Mouse (Mus musculus) neural tube, embryonic 15.5 days (tissue): Measurements from ENCODE around the gene Lrrc7. TPM values are rescaled to one million over a fixed set of nuclear protein-coding genes. Genes with fewer than 3 reads are reported as not detected.

ENCODE experiments used
- ATAC-seq: fragments of 200-750 bp; cut with Nextera tagmentation; 2 replicates; pipeline ENCODE4 v1.8.0; 2017; ENCODE audit warnings: mild to moderate bottlenecking, moderate TSS enrichment, moderate library complexity; ENCODE audit not compliant: low FRiP score
- H3K27ac ChIP-seq: fragments of 300-500 bp; sonication (generic); replicated peaks from 2 replicates; pipeline ENCODE4 v1.5.1; 2015; ENCODE audit warnings: mild to moderate bottlenecking, inconsistent platforms
- H3K27me3 ChIP-seq: fragments of 300-500 bp; sonication (generic); replicated peaks from 2 replicates; pipeline ENCODE4 v1.6.1; 2015; ENCODE audit warnings: inconsistent platforms
- H3K36me3 ChIP-seq: fragments of 300-500 bp; sonication (generic); 2 replicates; pipeline ENCODE4 v1.6.1; 2015; ENCODE audit warnings: inconsistent platforms
- H3K4me1 ChIP-seq: fragments of 300-500 bp; sonication (generic); 2 replicates; pipeline ENCODE4 v1.6.1; 2015; ENCODE audit warnings: inconsistent platforms
- H3K4me2 ChIP-seq: fragments of 300-500 bp; sonication (generic); 2 replicates; pipeline ENCODE4 v1.6.1; 2015; ENCODE audit warnings: inconsistent platforms, mild to moderate bottlenecking, moderate library complexity
- H3K4me3 ChIP-seq: fragments of 300-500 bp; sonication (generic); replicated peaks from 2 replicates; pipeline ENCODE4 v1.5.1; 2015; ENCODE audit warnings: mild to moderate bottlenecking, inconsistent platforms
- H3K9ac ChIP-seq: fragments of 300-500 bp; sonication (generic); replicated peaks from 2 replicates; pipeline ENCODE4 v1.6.1; 2015; ENCODE audit warnings: mild to moderate bottlenecking, inconsistent platforms
- H3K9me3 ChIP-seq: fragments of 300-500 bp; sonication (generic); replicated peaks from 2 replicates; pipeline ENCODE4 v1.6.1; 2016; ENCODE audit warnings: inconsistent platforms
- WGBS: fragments of 180-500 bp; shearing (Covaris S2); methylation state at CpG from one replicate; pipeline ENCODE4 v1.1.7; 2015; ENCODE audit warnings: mixed read lengths; 5-methylcytosine and 5-hydroxymethylcytosine counted together
- polyA plus RNA-seq: library from polyadenylated mRNA; unstranded; fragments of >200 nt; fragmentation: Nextera tagmentation; extraction: Ambion mirVana; gene quantifications from 2 replicates; pipeline ENCODE4 v1.2.1, GENCODE M21; 2015

The Lrrc7 gene
- polyA plus RNA-seq, 1 experiment from 2014 or later = 14.3 TPM

DNA sequence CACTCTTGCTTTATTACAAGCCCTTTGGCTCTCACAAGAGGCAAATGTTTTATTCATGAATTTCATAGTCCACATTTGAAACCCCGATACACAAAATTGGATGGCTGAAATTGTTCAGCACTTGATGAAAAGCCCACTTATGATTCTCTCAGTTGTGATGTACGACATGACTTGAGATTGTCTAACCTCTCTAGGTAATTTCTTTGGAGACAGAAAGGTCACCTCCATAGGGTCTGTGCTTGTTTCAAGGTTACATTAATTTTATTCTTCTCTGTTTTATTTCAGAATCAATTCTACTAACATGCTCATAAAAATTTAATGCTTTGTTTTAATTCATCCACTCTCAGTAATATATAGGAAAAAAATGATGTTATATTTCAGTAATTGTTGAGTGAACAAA is 351.4 kb downstream of the Lrrc7 start:
- no peak overlapping the region for H3K4me3 ChIP-seq
- 51% methylated on average over 2 of the region's 2 CpGs for WGBS
- no peak overlapping the region for H3K9ac ChIP-seq
- peaks cover 3% of the 10 kb centered on the region; the same call in 1 of the 2 replicates for H3K4me1 ChIP-seq
- H3K9me3 ChIP-seq = no peaks in the 10 kb centered on the region
- H3K27me3 ChIP-seq = no peaks in the 10 kb centered on the region
- H3K27ac ChIP-seq = no peak overlapping the region
- H3K36me3 ChIP-seq = no peaks in the 10 kb centered on the region
- no peak overlapping the region for H3K4me2 ChIP-seq
- ATAC-seq = no peak

DNA sequence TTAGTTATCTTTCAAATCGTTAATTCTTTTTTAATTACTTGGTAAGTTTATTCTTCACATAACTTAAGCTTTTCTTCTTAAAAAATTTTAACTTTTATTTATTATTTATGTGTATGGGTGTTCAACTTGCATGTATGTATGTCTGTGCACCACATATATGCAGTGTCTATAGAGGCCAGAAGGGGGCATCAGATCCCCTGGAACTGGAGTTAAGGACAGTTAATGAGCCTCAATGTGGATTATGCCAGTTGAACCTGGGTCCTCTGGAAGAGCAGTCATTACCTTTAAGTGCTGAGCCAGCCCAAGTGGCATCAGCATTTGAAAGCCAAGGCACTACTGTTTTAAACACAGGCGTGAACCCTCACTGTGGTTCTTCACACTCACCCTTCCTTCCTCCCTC is 352.0 kb downstream of the Lrrc7 start:
- Histone ChIP-seq H3K9ac (no peak overlapping the region), H3K4me3 (no peak overlapping the region), H3K27me3 (no peaks in the 10 kb centered on the region), H3K27ac (no peak overlapping the region), H3K36me3 (no peaks in the 10 kb centered on the region), H3K9me3 (no peaks in the 10 kb centered on the region), H3K4me2 (no peak overlapping the region), H3K4me1 (peaks cover 3% of the 10 kb centered on the region; the same call in 1 of the 2 replicates)
- 12% methylated on average over 2 of the region's 2 CpGs for WGBS
- no peak for ATAC-seq

DNA sequence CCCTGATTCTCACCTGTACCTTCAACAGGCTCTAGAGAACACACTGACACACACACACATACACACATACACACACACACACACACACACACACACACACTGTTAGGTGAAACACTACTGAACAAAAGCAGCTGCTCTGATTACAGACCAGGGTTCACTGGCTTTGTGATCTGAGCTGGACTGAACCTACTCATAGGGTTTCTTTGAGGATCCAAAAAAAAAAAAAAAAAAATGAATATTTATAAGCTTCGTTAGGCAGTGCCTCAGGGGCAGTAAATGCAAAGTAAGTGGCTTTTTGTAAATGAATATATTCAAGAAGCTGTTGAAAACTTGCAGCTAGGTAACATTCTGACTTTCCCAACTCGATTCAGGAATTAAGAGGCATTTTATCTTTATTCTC is 354.2 kb downstream of the Lrrc7 start:
- Histone ChIP-seq H3K4me2 (no peak overlapping the region), H3K4me3 (no peak overlapping the region), H3K4me1 (peaks cover 3% of the 10 kb centered on the region; the same call in 1 of the 2 replicates), H3K36me3 (no peaks in the 10 kb centered on the region), H3K9me3 (no peaks in the 10 kb centered on the region), H3K27ac (no peak overlapping the region), H3K9ac (no peak overlapping the region), H3K27me3 (no peaks in the 10 kb centered on the region)
- ATAC-seq = no peak
- 36% methylated on average over 2 of the region's 2 CpGs for WGBS

DNA sequence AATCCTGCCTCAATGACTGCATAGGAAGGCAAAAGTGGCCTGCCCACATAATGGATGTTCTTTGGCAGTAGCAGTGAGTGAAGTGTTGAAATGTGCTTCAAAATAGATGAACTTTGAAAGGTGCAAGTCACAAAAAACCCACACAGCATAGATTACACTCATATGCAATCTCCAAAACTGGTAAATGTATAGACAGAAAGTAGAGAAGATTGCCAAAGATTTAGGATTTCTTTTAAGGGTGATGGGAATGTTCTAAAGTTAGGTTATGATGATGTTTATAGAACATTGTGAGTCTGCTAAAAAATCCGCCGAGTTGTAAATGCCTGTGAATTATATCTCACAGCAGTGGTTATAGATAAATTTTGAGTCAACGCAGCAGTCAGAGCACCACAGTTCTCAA is 359.2 kb downstream of the Lrrc7 start:
- 96% methylated on average over 3 of the region's 3 CpGs for WGBS
- Histone ChIP-seq H3K27me3 (no peaks in the 10 kb centered on the region), H3K9ac (no peak overlapping the region), H3K4me3 (no peak overlapping the region), H3K4me2 (no peak overlapping the region), H3K36me3 (no peaks in the 10 kb centered on the region), H3K27ac (no peak overlapping the region), H3K4me1 (no peaks in the 10 kb centered on the region), H3K9me3 (no peaks in the 10 kb centered on the region)
- ATAC-seq = no peak

DNA sequence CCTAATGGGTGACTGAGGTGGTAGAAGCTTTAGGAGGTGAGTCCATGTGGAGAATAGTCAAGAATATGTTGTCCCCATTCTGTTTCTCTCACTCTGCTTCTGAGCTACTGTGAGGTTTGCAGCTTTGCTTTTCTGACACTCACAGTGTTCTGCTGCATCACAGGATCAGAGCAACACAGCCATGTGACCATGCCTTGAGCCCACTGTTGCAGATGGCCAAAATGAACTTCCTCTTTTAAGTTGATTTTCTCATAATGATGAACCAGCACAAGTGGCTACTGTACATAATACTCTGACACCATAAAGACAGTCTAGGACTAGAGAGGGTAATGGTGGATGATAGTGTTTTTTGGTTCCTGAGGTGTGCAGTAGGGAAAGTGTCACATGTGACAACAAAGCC is 366.6 kb downstream of the Lrrc7 start:
- no peak for ATAC-seq
- Histone ChIP-seq H3K9me3 (no peaks in the 10 kb centered on the region), H3K4me2 (no peak overlapping the region), H3K27ac (no peak overlapping the region), H3K9ac (no peak overlapping the region), H3K36me3 (no peaks in the 10 kb centered on the region), H3K4me3 (no peak overlapping the region), H3K27me3 (no peaks in the 10 kb centered on the region), H3K4me1 (no peaks in the 10 kb centered on the region)

DNA sequence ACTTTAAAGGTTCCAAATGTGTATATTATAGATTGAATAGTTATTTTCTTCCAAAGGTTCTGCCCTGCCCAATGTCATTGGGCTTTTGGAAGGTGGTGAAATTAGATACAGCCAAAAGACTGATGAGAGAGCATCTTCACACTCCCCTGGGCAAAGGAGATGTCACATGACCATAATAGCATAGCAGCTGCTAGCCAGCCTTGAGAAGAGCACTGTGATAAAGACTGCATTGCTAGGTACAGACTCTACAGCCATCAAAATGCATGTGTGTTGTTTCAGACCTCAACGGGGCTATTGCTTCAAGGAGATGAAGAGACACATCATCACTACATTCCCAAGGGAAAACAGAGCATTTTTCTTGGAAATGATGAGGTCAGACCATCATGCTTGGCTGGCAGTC is 368.8 kb downstream of the Lrrc7 start:
- Histone ChIP-seq H3K4me1 (no peaks in the 10 kb centered on the region), H3K36me3 (no peaks in the 10 kb centered on the region), H3K9ac (no peak overlapping the region), H3K27me3 (no peaks in the 10 kb centered on the region), H3K27ac (no peak overlapping the region), H3K9me3 (no peaks in the 10 kb centered on the region), H3K4me3 (no peak overlapping the region), H3K4me2 (no peak overlapping the region)
- ATAC-seq = no peak
- 50% methylated on average over 1 of the region's 1 CpGs for WGBS

DNA sequence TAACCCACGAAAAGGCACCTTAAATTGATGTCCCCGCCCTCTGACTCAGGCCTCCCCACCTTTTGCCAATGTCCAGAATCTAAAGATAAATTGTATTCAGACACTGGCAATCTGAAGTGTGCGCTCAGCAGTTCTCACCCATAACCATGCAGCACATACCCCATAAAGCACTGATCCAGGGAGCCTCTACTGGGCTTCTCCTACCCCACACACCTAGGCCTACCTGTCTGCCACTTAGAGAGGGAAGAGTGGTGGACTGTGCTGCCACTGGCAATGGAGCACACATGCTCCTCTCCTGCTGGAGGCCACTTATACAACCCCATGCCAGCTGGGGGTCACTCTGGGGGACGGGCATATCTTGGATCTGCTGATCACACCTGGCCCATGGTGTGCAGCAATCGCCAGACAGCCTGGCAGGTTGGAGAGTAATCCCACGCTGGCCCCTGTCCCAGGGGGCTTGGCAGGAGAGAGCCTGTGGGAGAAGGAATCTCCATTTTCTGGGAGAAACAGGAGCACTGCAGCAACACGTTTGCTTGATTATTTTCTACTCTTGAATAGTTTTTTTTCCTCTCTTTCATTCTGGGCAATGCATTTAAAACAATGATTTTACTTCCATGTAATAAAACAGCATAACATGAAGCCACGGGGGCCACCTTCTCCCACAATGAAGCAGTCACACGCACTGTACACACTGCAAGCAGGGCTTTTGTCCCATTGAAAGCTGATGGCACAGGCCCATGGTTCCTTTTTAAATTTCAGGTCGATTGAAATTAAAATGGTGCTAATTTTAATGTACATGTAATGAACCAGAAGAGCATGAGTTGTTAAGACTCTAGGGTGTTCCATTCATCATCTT is 386.9 kb downstream of the Lrrc7 start:
- no peak overlapping the region for H3K27ac ChIP-seq
- ATAC-seq = no peak
- H3K9ac ChIP-seq = no peak overlapping the region
- no peaks in the 10 kb centered on the region for H3K36me3 ChIP-seq
- WGBS = 68% methylated on average over 10 of the region's 10 CpGs
- no peaks in the 10 kb centered on the region for H3K9me3 ChIP-seq
- H3K4me1 ChIP-seq = no peaks in the 10 kb centered on the region
- no peak overlapping the region for H3K4me2 ChIP-seq
- no peaks in the 10 kb centered on the region for H3K27me3 ChIP-seq
- no peak overlapping the region for H3K4me3 ChIP-seq

DNA sequence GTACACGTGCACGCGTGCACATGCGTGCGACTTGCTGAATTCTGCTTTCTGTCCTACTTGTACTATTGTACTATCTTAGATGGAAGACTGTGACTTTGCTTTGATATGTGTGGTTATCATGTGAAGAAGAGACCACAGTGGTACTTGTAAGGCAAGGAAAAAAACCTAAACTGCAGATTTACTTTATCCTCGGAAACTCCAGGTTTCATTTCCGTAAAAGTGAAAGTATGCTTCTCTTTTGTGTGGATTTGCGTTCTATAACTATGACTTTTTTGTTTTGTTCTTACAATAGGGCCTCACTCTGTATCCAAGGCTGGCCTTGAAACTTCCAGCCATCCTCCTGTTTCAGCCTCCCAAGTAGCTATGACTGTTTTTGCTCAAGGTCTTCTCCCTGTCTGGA is 392.8 kb downstream of the Lrrc7 start:
- H3K4me2 ChIP-seq = no peak overlapping the region
- H3K27ac ChIP-seq = no peak overlapping the region
- no peaks in the 10 kb centered on the region for H3K36me3 ChIP-seq
- no peaks in the 10 kb centered on the region for H3K27me3 ChIP-seq
- H3K4me3 ChIP-seq = no peak overlapping the region
- WGBS = 97% methylated on average over 8 of the region's 8 CpGs
- no peak for ATAC-seq
- H3K9me3 ChIP-seq = no peaks in the 10 kb centered on the region
- H3K9ac ChIP-seq = no peak overlapping the region
- H3K4me1 ChIP-seq = no peaks in the 10 kb centered on the region; the same call in 1 of the 2 replicates

DNA sequence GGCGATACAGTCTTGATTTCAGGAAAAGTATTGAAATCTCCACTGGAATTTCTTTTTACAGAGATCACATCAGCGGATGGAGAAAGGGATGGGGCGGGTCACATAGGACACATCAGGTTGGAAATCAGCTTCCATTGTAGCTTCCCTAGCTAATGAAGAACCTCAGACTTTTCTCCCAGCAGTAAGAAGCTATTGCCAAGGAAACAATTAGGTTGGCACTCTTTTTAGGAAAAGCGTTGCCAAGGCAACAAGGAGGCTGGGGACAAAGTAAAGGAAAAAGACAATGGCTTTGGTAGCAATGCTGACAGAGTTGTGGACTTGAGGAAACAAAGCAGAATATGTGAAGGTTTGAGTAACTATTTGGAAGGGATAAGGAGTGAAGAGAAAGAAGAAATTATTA is 393.6 kb downstream of the Lrrc7 start:
- H3K4me1 ChIP-seq = no peaks in the 10 kb centered on the region; the same call in 1 of the 2 replicates
- H3K4me3 ChIP-seq = no peak overlapping the region
- H3K9ac ChIP-seq = no peak overlapping the region
- 63% methylated on average over 4 of the region's 4 CpGs for WGBS
- H3K27me3 ChIP-seq = no peaks in the 10 kb centered on the region
- H3K9me3 ChIP-seq = no peaks in the 10 kb centered on the region
- no peak overlapping the region for H3K4me2 ChIP-seq
- no peak; the same call in 1 of the 2 replicates for ATAC-seq
- no peaks in the 10 kb centered on the region for H3K36me3 ChIP-seq
- H3K27ac ChIP-seq = no peak overlapping the region

DNA sequence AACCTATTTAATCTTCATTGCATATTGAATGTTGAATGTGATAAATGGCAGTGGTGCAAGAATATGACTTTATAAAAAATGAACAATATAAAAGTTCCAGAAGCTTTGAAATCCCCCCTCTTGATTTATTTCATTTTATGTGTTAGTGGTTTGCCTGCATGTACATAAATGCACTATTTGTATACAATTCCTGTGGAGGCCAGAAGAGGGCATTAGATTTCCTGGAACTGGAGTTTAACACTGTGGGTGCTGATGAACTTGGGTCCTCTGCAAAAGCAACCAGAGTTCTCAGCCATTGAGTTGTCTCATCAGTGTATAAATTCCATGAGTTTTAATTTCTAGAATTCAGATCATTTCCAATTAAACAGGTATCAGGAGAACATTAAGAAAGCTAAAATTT is 397.0 kb downstream of the Lrrc7 start:
- no peaks in the 10 kb centered on the region for H3K9me3 ChIP-seq
- ATAC-seq = no peak
- H3K9ac ChIP-seq = no peak overlapping the region
- H3K4me3 ChIP-seq = no peak overlapping the region
- H3K36me3 ChIP-seq = peaks cover 18% of the 10 kb centered on the region
- H3K27me3 ChIP-seq = no peaks in the 10 kb centered on the region
- H3K4me1 ChIP-seq = peaks cover 8% of the 10 kb centered on the region; the same call in 1 of the 2 replicates
- no peak overlapping the region for H3K4me2 ChIP-seq
- H3K27ac ChIP-seq = peak overlapping the region; percentile 56; the same call in 1 of the 2 replicates

DNA sequence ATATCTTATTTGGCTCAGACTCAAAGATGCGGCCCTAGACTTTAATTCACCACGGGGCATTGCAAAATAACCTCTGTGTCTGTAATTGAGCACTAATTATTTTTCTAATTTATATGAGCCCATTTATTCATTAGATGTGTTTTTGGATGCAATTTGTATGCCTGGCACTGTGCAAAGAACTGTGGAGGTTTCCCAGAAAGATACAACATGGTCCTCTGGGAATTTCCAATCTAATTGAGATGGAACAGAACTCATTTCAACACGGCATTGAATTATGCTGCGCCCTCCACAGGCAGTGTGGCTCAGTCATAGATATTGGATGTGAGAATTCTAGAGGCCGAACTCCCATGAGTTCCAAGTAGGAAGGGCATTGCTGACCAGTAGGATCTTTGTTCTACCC is 397.6 kb downstream of the Lrrc7 start:
- Histone ChIP-seq H3K4me1 (peaks cover 8% of the 10 kb centered on the region; the same call in 1 of the 2 replicates), H3K27me3 (no peaks in the 10 kb centered on the region), H3K9me3 (no peaks in the 10 kb centered on the region), H3K27ac (peak overlapping the region; percentile 56; the same call in 1 of the 2 replicates), H3K36me3 (peaks cover 18% of the 10 kb centered on the region), H3K4me3 (no peak overlapping the region), H3K4me2 (no peak overlapping the region), H3K9ac (no peak overlapping the region)
- 53% methylated on average over 5 of the region's 5 CpGs for WGBS
- ATAC-seq = peak; percentile 65

DNA sequence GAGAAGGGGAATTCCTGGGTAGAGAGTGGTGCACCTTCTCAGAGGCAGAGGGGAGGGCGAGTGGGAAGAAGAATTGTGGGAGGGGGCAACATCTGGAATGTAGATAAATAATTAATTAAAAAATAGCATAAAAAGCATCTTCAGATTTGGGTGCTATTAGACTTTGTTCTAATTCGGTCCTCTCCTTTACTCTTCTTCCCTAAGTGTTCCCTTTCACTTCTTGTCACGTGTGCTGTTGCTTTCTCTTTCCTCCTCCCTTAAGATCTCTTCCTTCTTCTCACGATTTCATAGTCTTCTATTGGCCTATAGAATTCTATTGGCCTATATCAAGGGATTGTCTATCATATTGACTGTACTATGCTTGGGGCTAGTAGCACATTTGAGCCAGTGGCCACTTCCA is 398.9 kb downstream of the Lrrc7 start:
- H3K36me3 ChIP-seq = peaks cover 18% of the 10 kb centered on the region
- H3K9me3 ChIP-seq = no peaks in the 10 kb centered on the region
- WGBS = 86% methylated on average over 4 of the region's 4 CpGs
- ATAC-seq = no peak
- peaks cover 8% of the 10 kb centered on the region; the same call in 1 of the 2 replicates for H3K4me1 ChIP-seq
- no peak overlapping the region for H3K9ac ChIP-seq
- no peak overlapping the region for H3K27ac ChIP-seq
- H3K4me2 ChIP-seq = no peak overlapping the region
- no peaks in the 10 kb centered on the region for H3K27me3 ChIP-seq
- H3K4me3 ChIP-seq = no peak overlapping the region
